Mouse (Mus musculus) c-Kit-positive CD71-positive TER-119-positive erythroid progenitor cells, embryonic 14.5 days (primary cell): ENCODE data around the gene Cd5l.
"Not testable (repeated sequence)": the region's sequence is repeated elsewhere in the genome, so short reads cannot be mapped to it uniquely, and the experiment has no call there.

Source experiments
- DNase-seq: peaks from one replicate; pipeline ENCODE4 v3.0.0-alpha.2; 2013; ENCODE audit warnings: low spot score

Gene Cd5l

GRCm38 (mm10) chr3:87357581-87357980, at the start of gene Cd5l:
TSS of gene Cd5l (plus strand) at chr3:87357881.
- DNase-seq = no peak

GRCm38 (mm10) chr3:87309922-87310321, 47.8 kb upstream of the Cd5l start:
- no peak for DNase-seq

- no peak for DNase-seq
Observed at GRCm38 (mm10) chr3:87322557-87322956, 35.1 kb upstream of the Cd5l start.

- no peak for DNase-seq
Observed at GRCm38 (mm10) chr3:87323778-87324177, 33.9 kb upstream of the Cd5l start.

- no peak for DNase-seq
Observed at GRCm38 (mm10) chr3:87337899-87338298, 19.8 kb upstream of the Cd5l start.

- DNase-seq = not testable (repeated sequence)
Observed at GRCm38 (mm10) chr3:87350992-87351391, 6.7 kb upstream of the Cd5l start.

GRCm38 (mm10) chr3:87359215-87359614, 1.5 kb downstream of the Cd5l start:
- no peak for DNase-seq

- no peak for DNase-seq
Observed at GRCm38 (mm10) chr3:87360466-87360865, 2.8 kb downstream of the Cd5l start.

GRCm38 (mm10) chr3:87365691-87366090, 8.0 kb downstream of the Cd5l start:
- no peak for DNase-seq

GRCm38 (mm10) chr3:87367511-87367910, 9.8 kb downstream of the Cd5l start:
- DNase-seq = no peak

GRCm38 (mm10) chr3:87369181-87369580, 11.5 kb downstream of the Cd5l start:
- DNase-seq = no peak

- peak; percentile 1 for DNase-seq
Observed at GRCm38 (mm10) chr3:87376195-87377165, 18.8 kb downstream of the Cd5l start, which contains the start of gene Fcrl1. TSS of gene Fcrl1 (plus strand) at chr3:87376387.

- DNase-seq = no peak
Observed at GRCm38 (mm10) chr3:87377228-87377627, 19.5 kb downstream of the Cd5l start.

GRCm38 (mm10) chr3:87377719-87378118, 20.0 kb downstream of the Cd5l start:
- DNase-seq = no peak

GRCm38 (mm10) chr3:87379641-87380315, 22.1 kb downstream of the Cd5l start:
- not testable (repeated sequence) for DNase-seq

- DNase-seq = no peak
Observed at GRCm38 (mm10) chr3:87381806-87382712, 24.4 kb downstream of the Cd5l start.

- DNase-seq = no peak
Observed at GRCm38 (mm10) chr3:87383308-87383707, 25.6 kb downstream of the Cd5l start.

- no peak for DNase-seq
Observed at GRCm38 (mm10) chr3:87385105-87385504, 27.4 kb downstream of the Cd5l start.

GRCm38 (mm10) chr3:87390935-87391334, 33.3 kb downstream of the Cd5l start:
- no peak for DNase-seq

- DNase-seq = no peak
Observed at GRCm38 (mm10) chr3:87398809-87399208, 41.1 kb downstream of the Cd5l start.

- no peak for DNase-seq
Observed at GRCm38 (mm10) chr3:87399906-87400305, 42.2 kb downstream of the Cd5l start.

GRCm38 (mm10) chr3:87401321-87401720, 43.6 kb downstream of the Cd5l start:
- DNase-seq = no peak
